Mouse (Mus musculus) spleen, postnatal 14 days (tissue): ENCODE data around the gene Ccser2.

ENCODE experiments used
- DNase-seq, 2 experiments: peaks; one replicate each; pipeline ENCODE4 v3.0.0; 2021 to 2022; ENCODE audit warnings: low spot score in 2 of 2

Gene Ccser2

GRCm38 (mm10) chr14:36868769-36869362, 99.7 kb downstream of the Ccser2 start:
- no peak for DNase-seq

DNA sequence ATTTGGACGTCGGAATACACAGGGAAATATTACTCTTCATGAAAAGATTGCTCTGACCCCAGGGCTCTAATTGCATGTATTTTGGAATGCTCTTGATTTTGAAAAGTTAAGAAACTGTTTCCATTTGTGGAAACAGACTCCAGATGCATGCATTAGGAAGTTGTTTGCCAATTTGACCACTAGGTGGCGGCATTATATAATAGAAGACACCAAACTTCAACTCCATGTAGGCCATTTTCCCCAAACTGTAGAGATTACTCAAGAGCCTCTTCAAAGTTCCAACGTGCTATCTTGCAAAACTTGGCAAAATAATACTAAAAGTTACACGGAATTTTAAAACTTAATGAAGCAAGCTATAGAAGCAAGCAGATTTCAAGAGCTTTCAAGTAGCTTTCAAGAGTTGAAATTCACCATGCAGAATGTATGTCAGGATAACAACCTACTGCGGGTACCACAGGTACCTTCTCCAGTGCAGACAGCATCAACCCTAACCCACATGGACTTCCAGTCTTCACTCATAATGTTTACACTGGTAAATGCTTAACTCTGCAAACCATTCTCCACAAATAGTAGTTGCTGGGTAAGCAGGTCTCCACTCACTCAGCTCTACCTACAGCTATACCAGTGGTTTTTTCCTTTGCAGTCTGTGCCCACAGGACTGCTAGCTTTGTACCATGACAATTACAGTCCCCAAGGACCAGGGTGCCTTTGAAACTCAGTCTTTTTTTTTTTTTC, 101.4 kb downstream of the Ccser2 start:
- peak in 1 of 2 experiments; percentile 43 for DNase-seq

DNA sequence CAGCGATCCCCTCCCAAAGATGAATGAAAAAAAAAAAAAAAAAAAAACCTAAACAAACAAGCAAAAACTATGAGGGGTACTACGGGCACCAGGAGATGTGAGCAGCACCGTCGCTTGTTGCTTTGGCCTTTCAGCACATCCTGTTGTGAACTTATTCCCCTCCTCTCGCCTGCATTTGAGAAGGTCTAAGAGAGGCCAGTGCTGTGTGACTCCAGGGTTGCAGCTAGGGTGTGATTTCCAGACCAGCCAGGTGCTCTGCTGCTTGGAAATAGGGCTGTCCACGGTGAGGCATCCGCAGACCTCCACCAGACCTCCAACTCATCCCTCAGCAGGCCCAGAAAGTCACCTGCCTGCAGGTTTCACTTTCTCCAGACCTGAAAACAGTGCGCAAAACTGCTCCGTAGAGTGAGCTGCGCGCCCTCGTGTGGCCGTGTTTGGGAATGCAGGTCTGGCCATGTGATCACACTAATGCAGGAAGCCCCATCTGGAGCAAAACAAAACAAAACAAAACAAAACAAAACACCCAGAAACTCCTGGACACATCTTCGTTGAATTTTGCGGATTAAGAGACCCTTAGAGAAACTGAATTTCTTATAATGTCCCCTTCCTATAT, 104.6 kb downstream of the Ccser2 start:
- DNase-seq: peak; percentile 72 to 83

GRCm38 (mm10) chr14:36862387-36862786, 106.2 kb downstream of the Ccser2 start:
- peak in 1 of 2 experiments; percentile 14 for DNase-seq

- no peak for DNase-seq
Observed at GRCm38 (mm10) chr14:36858932-36859331, 109.6 kb downstream of the Ccser2 start.

DNA sequence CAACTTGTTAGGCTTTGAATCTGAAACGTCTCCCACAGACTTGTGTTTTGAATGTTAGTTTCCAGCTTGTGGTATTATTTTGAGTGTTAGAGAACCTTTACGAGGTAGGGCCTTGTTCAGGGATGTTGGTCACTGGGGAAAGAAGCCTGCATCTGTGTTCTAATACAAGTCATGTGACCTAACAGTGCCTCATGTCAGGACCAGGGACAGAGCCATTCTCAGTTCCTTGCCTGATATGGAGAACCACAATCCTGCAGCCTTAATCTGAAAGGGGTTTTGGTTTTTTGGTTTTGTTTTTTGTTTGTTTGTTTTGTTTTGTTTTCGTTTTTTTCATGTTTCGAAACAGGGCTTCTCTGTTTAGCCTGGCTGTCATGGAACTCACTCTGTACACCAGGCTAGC, 115.6 kb downstream of the Ccser2 start:
- no peak for DNase-seq

DNA sequence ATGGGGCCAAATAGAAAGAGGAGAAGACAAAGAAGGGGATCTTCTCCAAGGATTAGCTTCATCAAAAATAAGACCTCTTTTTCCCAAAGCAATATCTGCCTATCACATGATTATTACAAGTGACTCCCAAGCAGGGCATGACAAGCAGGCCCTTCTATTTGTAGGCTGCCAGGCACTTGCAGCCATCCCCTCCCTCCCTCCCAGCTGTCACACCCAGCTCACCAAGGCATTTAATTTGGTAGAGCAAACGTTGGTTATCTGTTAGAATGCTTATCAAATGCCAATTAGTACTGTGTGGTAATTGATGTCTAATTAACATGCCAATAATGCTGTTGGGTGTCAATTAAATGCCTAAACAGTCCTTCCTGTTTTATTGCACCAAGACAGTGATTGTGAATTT, 119.7 kb downstream of the Ccser2 start:
- DNase-seq: no peak
